Mouse (Mus musculus): ENCODE measurements around the gene Atf3. TPM values are rescaled to one million over a fixed set of nuclear protein-coding genes. Genes with fewer than 3 reads are reported as not detected.
A peak's percentile ranks its signal among the peaks of the same experiment; 100 is the strongest.

Gene Atf3
- polyA plus RNA-seq (2016; fragmentation: Nextera tagmentation; extraction: Ambion mirVana): 1.9 and 2.9 TPM in 2 replicates

DNA sequence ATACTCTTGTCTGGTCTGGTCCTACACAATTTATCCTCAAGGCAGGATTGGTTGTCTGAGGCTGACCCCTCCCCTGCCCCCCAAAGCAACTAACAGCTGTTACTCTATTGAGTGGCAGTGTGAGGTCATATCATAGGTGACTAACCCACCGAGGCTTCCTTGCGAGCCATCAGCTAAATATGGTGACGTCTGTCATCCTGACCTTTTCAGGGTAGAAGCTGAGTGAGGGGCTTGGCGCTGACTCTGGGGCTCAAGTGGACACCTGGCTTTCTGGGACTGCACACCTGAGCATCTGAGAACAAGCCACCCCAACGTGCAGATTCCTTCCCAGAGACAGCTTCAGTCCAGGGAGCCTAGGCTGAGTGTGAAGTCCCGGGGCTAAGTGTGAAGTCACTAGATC lies at the start of gene Atf3:
Gene Atf3 (minus strand): TSS at position 101 of the 400 bp plus-strand sequence.
- 69% methylated on average over 6 of the region's 6 CpGs for WGBS
- Histone ChIP-seq H3K9ac (replicated peaks) (no peak within 1 kb of the TSS), H3K9me3 (no peaks in the 10 kb centered on the region), H3K27me3 (peaks cover 16% of the 10 kb centered on the region), H3K27ac (no peak within 1 kb of the TSS), H3K4me1 (replicated peaks) (peaks cover 7% of the 10 kb centered on the region; the same call in 1 of the 2 replicates), H3K36me3 (no peaks in the 10 kb centered on the region), H3K4me2 (no peak within 1 kb of the TSS), H3K4me3 (replicated peaks) (no peak within 1 kb of the TSS)
- no peak for ATAC-seq (ENCODE audit: insufficient number of reproducible peaks, insufficient read depth, low FRiP score, low TSS enrichment, low read depth)

DNA sequence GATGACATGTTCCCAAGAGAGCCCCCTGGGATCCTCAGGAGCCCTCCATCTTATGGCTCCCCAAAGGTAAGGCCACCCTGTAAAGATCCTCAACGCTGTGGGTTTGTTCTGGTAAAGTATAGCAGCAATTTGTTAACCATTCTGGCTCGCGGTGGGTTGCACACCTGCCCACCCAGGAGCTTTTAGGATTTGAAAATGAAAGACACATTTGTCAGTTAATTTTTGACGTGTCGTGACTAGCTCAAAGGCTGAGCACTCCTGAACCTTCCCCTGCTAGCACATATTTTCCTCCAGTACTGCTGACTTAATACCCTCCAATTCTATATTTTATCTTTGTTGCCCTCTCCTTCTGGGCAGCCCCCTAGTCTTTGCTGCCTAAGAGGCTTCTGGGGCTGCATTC lies 49.3 kb upstream of the Atf3 start:
- H3K27me3 ChIP-seq: no peaks in the 10 kb centered on the region
- H3K36me3 ChIP-seq: no peaks in the 10 kb centered on the region
- H3K4me2 ChIP-seq: no peak overlapping the region
- no peak for ATAC-seq (ENCODE audit: insufficient number of reproducible peaks, insufficient read depth, low FRiP score, low TSS enrichment, low read depth)
- no peak overlapping the region for H3K4me3 ChIP-seq (replicated peaks)
- H3K4me1 ChIP-seq (replicated peaks): peaks cover 23% of the 10 kb centered on the region
- WGBS: 70% methylated on average over 5 of the region's 5 CpGs
- no peak overlapping the region for H3K9ac ChIP-seq (replicated peaks)
- H3K27ac ChIP-seq: no peak overlapping the region
- no peaks in the 10 kb centered on the region for H3K9me3 ChIP-seq

DNA sequence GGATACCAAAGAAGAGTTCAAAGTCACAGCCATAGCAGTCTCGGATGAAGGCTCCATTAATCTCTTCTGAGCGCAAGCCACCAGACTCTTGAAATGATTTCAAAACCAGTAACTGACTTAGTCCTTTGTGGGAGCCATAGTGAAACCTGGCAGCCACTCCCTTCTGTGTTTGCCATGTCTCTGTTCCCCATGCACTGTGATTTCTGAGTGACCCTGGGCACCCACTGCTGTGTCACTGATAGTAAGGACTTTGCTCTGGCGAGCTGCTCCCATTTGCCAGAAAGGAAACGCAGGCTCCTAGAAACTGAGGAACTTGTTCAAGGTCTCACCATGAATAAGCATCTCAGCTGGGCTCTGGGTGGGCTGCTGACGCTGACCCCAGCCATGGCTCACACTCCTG lies 45.6 kb upstream of the Atf3 start:
- Histone ChIP-seq H3K9ac (replicated peaks) (no peak overlapping the region), H3K4me2 (no peak overlapping the region), H3K27ac (no peak overlapping the region), H3K27me3 (no peaks in the 10 kb centered on the region), H3K4me1 (replicated peaks) (peaks cover 20% of the 10 kb centered on the region), H3K4me3 (replicated peaks) (no peak overlapping the region), H3K36me3 (no peaks in the 10 kb centered on the region), H3K9me3 (no peaks in the 10 kb centered on the region)
- no peak for ATAC-seq (ENCODE audit: insufficient number of reproducible peaks, insufficient read depth, low FRiP score, low TSS enrichment, low read depth)
- WGBS: 90% methylated on average over 5 of the region's 5 CpGs

DNA sequence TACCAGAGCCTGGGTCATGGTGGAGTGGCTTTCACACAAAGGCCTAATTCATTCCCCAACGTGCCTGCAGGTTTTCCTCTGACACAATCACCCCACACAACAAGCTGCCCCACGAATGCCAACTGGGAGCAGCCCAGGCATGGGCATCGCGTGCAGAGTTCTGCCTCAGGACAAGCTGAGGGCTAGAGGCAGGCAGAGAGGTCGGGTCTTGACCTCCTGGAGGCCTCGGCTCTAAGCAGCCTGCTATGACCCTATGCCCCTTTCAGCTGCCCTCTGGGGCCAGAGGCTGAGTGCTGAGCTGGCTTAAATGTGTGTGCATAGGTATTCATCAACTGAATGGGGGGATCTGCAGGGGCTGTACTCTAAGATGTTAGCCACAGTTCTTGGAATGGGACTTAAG lies 44.0 kb upstream of the Atf3 start:
- Histone ChIP-seq H3K4me1 (replicated peaks) (peaks cover 10% of the 10 kb centered on the region), H3K27ac (peak overlapping the region; percentile 82)
- ATAC-seq (ENCODE audit: insufficient number of reproducible peaks, insufficient read depth, low FRiP score, low TSS enrichment, low read depth): no peak

DNA sequence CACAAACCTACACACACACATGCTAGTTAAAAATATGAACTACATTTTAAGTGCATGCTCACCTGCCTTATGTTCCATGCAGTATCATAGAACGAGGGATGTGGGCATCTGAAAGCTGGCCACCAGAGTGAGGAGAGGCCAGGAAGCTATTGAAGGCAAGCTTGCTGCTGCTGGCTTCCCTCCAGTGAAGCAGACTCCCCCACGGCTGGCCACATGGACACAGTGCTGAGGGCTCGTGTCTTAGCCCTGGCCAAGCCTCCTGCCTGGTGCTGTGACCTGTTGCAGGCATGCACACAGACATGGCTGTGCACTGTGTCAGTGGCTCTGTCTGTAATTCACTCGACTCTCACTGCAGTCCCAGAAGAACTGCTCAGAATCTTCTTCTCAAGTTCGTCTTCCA lies 41.8 kb upstream of the Atf3 start:
- Histone ChIP-seq H3K4me1 (replicated peaks) (peaks cover 10% of the 10 kb centered on the region), H3K4me3 (replicated peaks) (no peak overlapping the region), H3K27me3 (no peaks in the 10 kb centered on the region), H3K4me2 (no peak overlapping the region), H3K9ac (replicated peaks) (no peak overlapping the region), H3K9me3 (no peaks in the 10 kb centered on the region), H3K27ac (no peak overlapping the region), H3K36me3 (no peaks in the 10 kb centered on the region)
- no peak for ATAC-seq (ENCODE audit: insufficient number of reproducible peaks, insufficient read depth, low FRiP score, low TSS enrichment, low read depth)
- 64% methylated on average over 5 of the region's 5 CpGs for WGBS

More for the DNA sequence above, 44.0 kb upstream of the Atf3 start:
- no peaks in the 10 kb centered on the region for H3K9me3 ChIP-seq
- H3K27me3 ChIP-seq: no peaks in the 10 kb centered on the region
- 18% methylated on average over 6 of the region's 6 CpGs for WGBS
- H3K9ac ChIP-seq (replicated peaks): 0 out of 2 replicates have a peak overlapping the region, but pooled peaks have one; percentile 27
- no peak overlapping the region for H3K4me2 ChIP-seq
- H3K36me3 ChIP-seq: no peaks in the 10 kb centered on the region
- no peak overlapping the region for H3K4me3 ChIP-seq (replicated peaks)

DNA sequence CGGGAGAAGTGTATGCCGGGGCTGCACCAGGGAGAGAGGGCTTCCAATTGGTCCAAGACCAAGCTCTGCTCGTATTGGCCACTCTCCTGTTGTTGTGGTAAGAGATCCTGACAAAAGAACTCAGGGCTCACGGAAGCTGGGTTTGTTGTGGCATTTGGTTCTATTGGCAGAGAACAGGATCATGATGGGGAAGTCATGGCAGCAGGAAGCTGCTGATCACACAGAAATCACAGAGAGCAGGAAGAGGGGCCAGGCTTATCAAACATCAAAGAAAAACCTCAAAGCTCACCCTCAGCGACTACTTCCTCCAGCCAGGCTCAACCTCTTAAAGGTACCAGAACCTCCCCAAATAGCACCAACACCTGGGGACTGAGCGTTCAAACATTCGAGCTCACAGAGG lies 41.3 kb upstream of the Atf3 start:
- Histone ChIP-seq H3K4me3 (replicated peaks) (no peak overlapping the region), H3K9ac (replicated peaks) (no peak overlapping the region), H3K9me3 (no peaks in the 10 kb centered on the region), H3K36me3 (no peaks in the 10 kb centered on the region), H3K4me2 (0 out of 2 replicates have a peak overlapping the region, but pooled peaks have one; percentile 8), H3K27ac (no peak overlapping the region), H3K27me3 (no peaks in the 10 kb centered on the region), H3K4me1 (replicated peaks) (peaks cover 10% of the 10 kb centered on the region)
- 24% methylated on average over 7 of the region's 7 CpGs for WGBS
- ATAC-seq (ENCODE audit: insufficient number of reproducible peaks, insufficient read depth, low FRiP score, low TSS enrichment, low read depth): no peak

DNA sequence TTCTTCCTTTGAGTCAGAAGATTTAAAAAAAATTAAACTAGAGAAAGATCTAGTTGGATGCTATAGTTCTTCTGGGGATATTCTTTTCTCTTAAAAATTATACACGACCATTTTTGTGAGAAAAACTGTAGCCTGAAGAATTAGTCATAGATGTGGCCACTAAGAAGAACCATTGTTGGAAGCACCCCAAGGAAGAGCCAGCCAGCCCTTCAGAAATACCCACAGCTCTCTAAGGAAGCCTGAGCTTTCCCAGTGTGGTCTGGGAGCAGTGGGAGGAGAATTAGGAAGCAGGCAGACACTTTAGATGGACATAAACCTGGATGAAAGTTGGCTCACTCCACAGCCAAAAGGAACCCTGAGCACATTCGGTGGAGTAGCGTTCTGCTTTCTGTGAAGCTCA lies 40.7 kb upstream of the Atf3 start:
- peaks cover 10% of the 10 kb centered on the region for H3K4me1 ChIP-seq (replicated peaks)
- no peaks in the 10 kb centered on the region for H3K36me3 ChIP-seq
- no peak for ATAC-seq (ENCODE audit: insufficient number of reproducible peaks, insufficient read depth, low FRiP score, low TSS enrichment, low read depth)
- H3K9me3 ChIP-seq: no peaks in the 10 kb centered on the region
- H3K9ac ChIP-seq (replicated peaks): no peak overlapping the region
- no peak overlapping the region for H3K4me3 ChIP-seq (replicated peaks)
- 0 out of 2 replicates have a peak overlapping the region, but pooled peaks have one; percentile 8 for H3K4me2 ChIP-seq
- H3K27me3 ChIP-seq: no peaks in the 10 kb centered on the region
- H3K27ac ChIP-seq: no peak overlapping the region
- 49% methylated on average over 3 of the region's 3 CpGs for WGBS

DNA sequence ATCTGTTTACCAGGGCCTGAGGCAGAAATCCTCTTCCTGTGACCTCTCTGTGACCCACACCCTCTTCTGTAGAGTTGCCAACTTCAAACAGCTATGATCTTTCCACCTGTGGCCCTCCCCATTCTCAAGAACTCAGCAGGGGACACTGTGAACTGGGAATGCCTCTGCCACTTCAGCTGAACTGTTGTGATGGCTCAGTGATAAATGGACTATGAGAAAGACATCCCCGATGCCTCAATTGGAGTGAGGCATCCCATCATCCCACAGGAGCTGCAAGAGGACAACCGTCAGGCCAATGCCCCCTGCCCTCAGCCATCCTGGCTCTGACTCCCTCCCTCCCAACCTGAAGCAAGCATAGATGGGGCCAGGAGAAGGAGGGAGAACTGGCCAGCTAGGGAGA lies 40.1 kb upstream of the Atf3 start:
- no peak overlapping the region for H3K9ac ChIP-seq (replicated peaks)
- H3K4me1 ChIP-seq (replicated peaks): peaks cover 10% of the 10 kb centered on the region
- no peaks in the 10 kb centered on the region for H3K9me3 ChIP-seq
- WGBS: 58% methylated on average over 2 of the region's 2 CpGs
- ATAC-seq (ENCODE audit: insufficient number of reproducible peaks, insufficient read depth, low FRiP score, low TSS enrichment, low read depth): no peak
- no peak overlapping the region for H3K4me3 ChIP-seq (replicated peaks)
- no peaks in the 10 kb centered on the region for H3K27me3 ChIP-seq
- H3K27ac ChIP-seq: no peak overlapping the region
- H3K4me2 ChIP-seq: no peak overlapping the region
- H3K36me3 ChIP-seq: no peaks in the 10 kb centered on the region

DNA sequence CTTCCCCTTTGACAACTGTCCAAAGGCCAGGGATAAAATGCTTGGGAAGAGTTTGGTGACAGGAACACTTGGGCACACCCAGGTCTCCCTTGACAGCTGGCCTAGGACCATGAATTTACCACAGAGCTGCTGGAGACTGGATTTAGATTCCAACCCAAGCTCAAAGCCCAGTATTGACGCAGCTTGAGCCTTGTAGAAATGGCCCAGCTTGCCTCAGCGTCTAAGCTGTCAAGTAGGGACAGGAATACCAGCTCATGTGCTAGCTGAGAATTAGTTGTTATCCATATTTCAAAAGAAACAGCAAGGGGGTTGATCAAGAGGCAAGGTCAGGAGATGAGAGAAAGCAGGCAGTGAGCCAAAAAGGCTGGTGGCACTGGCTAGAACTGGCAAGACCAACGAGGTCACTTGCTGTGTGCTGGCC lies 39.5 kb upstream of the Atf3 start:
- Histone ChIP-seq H3K27me3 (no peaks in the 10 kb centered on the region), H3K36me3 (no peaks in the 10 kb centered on the region), H3K4me3 (replicated peaks) (no peak overlapping the region), H3K9me3 (no peaks in the 10 kb centered on the region), H3K4me1 (replicated peaks) (peaks cover 10% of the 10 kb centered on the region), H3K4me2 (no peak overlapping the region), H3K27ac (no peak overlapping the region), H3K9ac (replicated peaks) (no peak overlapping the region)
- WGBS: 76% methylated on average over 3 of the region's 3 CpGs
- ATAC-seq (ENCODE audit: insufficient number of reproducible peaks, insufficient read depth, low FRiP score, low TSS enrichment, low read depth): no peak

DNA sequence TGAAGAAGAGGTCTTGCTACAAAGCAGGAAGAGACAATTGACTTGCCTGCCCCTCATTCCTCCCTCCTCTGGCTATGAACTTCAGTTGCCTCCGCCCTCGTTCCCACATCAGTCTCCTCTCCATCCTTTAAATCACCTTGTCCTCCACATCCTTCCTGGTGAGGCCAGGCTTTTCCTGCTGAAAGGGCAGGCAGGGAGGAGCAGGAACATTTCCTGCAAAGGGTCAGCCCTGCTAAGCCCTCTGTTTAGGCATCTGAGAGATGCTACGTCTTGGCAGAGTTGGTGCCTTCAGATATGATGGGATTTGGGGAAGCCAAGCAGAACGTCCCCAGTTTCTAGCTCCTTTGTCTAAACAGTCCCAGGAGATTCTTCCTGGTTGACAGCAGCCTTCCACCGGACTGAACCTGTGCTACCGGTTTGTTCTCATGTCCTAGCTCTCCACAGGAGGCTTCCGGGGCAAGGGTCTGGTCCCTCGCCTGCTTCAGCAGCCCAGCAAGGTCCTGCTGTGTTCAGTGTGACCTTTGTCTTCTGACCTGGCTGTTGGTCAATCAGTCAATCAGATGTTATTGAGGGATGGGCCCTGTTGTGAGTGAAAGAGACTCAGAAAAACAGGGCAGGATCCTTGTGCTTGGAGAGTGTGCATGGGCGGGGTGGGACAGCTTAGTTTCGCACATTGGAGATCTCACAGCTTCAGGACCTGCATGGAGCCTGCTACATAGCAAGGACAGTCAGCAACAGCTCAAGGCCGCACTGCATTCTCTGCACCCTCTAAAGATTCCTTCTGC lies 38.9 kb upstream of the Atf3 start:
- peaks cover 7% of the 10 kb centered on the region for H3K4me1 ChIP-seq (replicated peaks)

DNA sequence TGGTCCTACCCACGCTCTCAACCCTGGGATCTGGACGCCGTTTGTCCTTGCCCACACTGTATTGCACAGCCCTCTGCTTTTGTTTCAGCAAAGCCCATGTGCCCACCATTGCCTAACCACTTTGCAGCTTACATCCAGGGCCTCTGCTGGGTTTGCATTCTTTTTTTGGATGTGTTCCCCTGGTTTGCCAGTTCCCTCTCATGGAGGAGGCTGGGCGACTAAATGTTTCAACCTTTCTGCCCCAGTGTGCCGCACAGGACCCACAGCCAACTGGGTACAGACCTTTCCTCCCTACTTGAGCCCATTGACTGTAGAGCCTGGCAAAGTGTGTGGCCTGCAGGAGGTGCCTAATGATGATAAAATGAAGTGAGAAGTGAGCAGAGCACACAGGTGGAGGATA lies 38.3 kb upstream of the Atf3 start:
- H3K9me3 ChIP-seq: no peaks in the 10 kb centered on the region
- whole genome bisulfite sequencing: 92% methylated on average over 5 of the region's 5 CpGs
- H3K4me1 ChIP-seq (replicated peaks): peaks cover 6% of the 10 kb centered on the region; the same call in 1 of the 2 replicates
- no peak overlapping the region for H3K27ac ChIP-seq
- no peak for ATAC-seq (ENCODE audit: insufficient number of reproducible peaks, insufficient read depth, low FRiP score, low TSS enrichment, low read depth)
- H3K27me3 ChIP-seq: no peaks in the 10 kb centered on the region
- no peak overlapping the region for H3K4me2 ChIP-seq
- no peak overlapping the region for H3K9ac ChIP-seq (replicated peaks)
- H3K4me3 ChIP-seq (replicated peaks): no peak overlapping the region
- H3K36me3 ChIP-seq: no peaks in the 10 kb centered on the region

More for the DNA sequence above, 38.9 kb upstream of the Atf3 start:
- WGBS: 66% methylated on average over 11 of the region's 11 CpGs
- no peaks in the 10 kb centered on the region for H3K27me3 ChIP-seq
- H3K27ac ChIP-seq: no peak overlapping the region
- H3K9me3 ChIP-seq: no peaks in the 10 kb centered on the region
- no peak overlapping the region for H3K4me2 ChIP-seq
- ATAC-seq (ENCODE audit: insufficient number of reproducible peaks, insufficient read depth, low FRiP score, low TSS enrichment, low read depth): no peak
- no peak overlapping the region for H3K4me3 ChIP-seq (replicated peaks)
- H3K36me3 ChIP-seq: no peaks in the 10 kb centered on the region
- H3K9ac ChIP-seq (replicated peaks): no peak overlapping the region

DNA sequence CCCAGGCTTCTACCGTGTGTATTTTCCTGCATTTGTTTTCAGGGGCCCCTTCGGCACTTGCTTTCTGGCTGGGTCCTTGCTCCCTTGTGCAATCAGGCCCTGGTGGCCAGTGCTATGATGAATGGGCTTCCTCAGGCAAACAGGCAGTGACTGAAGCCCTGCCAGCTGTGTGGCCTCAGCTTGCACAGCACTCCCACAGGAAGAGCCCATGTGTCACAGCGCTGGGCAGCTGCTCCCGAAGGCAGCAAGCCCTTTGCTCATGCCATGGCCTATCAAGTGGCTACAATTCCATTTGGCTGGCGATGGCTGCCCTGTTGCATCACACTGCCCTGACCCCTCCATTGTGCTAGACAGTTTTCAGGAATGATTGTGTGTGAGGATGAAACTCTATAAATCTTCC lies 36.6 kb upstream of the Atf3 start:
- Histone ChIP-seq H3K9me3 (no peaks in the 10 kb centered on the region), H3K36me3 (no peaks in the 10 kb centered on the region), H3K4me2 (no peak overlapping the region), H3K4me1 (replicated peaks) (peaks cover 6% of the 10 kb centered on the region; the same call in 1 of the 2 replicates), H3K27ac (no peak overlapping the region), H3K27me3 (no peaks in the 10 kb centered on the region), H3K9ac (replicated peaks) (no peak overlapping the region), H3K4me3 (replicated peaks) (no peak overlapping the region)
- no peak for ATAC-seq (ENCODE audit: insufficient number of reproducible peaks, insufficient read depth, low FRiP score, low TSS enrichment, low read depth)
- WGBS: 74% methylated on average over 5 of the region's 5 CpGs
